Mouse (Mus musculus): ENCODE measurements around the gene Mylpf. TPM values are rescaled to one million over a fixed set of nuclear protein-coding genes. Genes with fewer than 3 reads are reported as not detected.

Gene Mylpf
- polyA plus RNA-seq, 1 experiment from 2014 or later: 27.7 TPM

- H3K4me1 ChIP-seq (replicated peaks): peaks cover 8% of the 10 kb centered on the region; the same call in 1 of the 2 replicates
- H3K4me3 ChIP-seq: no peak overlapping the region
- 92% methylated on average over 4 of the region's 4 CpGs for WGBS
- no peaks in the 10 kb centered on the region for H3K9me3 ChIP-seq
- no peak overlapping the region for H3K27ac ChIP-seq (replicated peaks)
- H3K36me3 ChIP-seq: no peaks in the 10 kb centered on the region
- ATAC-seq (ENCODE audit: low read depth): no peak
- H3K9ac ChIP-seq: no peak overlapping the region
- no peak overlapping the region for H3K4me2 ChIP-seq
- peaks cover 13% of the 10 kb centered on the region for H3K27me3 ChIP-seq
These were observed 10.0 kb downstream of the Mylpf start for GRCm38 (mm10) chr7:127218670-127219069.

- no peak for ATAC-seq (ENCODE audit: low read depth)
- Histone ChIP-seq H3K27ac (replicated peaks) (no peak overlapping the region), H3K4me2 (no peak overlapping the region), H3K4me1 (replicated peaks) (no peaks in the 10 kb centered on the region), H3K36me3 (no peaks in the 10 kb centered on the region), H3K4me3 (no peak overlapping the region), H3K9ac (no peak overlapping the region), H3K9me3 (no peaks in the 10 kb centered on the region), H3K27me3 (no peaks in the 10 kb centered on the region)
- WGBS: 83% methylated on average over 6 of the region's 6 CpGs
These were observed 11.8 kb downstream of the Mylpf start for GRCm38 (mm10) chr7:127220440-127220839.

DNA sequence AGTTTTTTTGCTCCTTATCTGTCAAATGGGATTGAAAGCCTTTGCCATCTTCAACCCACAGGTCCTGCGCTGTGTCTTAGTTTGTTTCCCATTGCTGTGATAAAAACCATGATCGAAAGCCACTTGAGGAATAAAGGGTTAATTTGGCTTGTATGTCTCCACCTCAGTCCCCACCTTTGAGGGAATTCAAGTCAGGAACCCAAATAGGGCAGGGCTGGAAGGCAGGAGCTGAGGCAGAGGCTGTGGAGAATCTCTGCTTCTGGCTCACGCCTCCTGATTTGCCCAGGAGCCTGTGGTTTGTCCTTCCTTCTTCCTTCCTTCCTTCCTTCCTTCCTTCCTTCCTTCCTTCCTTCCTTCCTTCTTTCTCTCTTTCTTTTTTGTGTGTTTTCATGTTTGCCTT, 14.4 kb downstream of the Mylpf start:
- no peak for ATAC-seq (ENCODE audit: low read depth)

GRCm38 (mm10) chr7:127223515-127224478, 15.1 kb downstream of the Mylpf start:
- Histone ChIP-seq H3K36me3 (no peaks in the 10 kb centered on the region), H3K9ac (no peak overlapping the region), H3K27ac (replicated peaks) (no peak overlapping the region), H3K27me3 (no peaks in the 10 kb centered on the region), H3K9me3 (no peaks in the 10 kb centered on the region), H3K4me1 (replicated peaks) (no peaks in the 10 kb centered on the region), H3K4me3 (no peak overlapping the region), H3K4me2 (no peak overlapping the region)
- no peak for ATAC-seq (ENCODE audit: low read depth)
- 90% methylated on average over 6 of the region's 6 CpGs for WGBS

More for the DNA sequence above, 14.4 kb downstream of the Mylpf start:
- WGBS: 95% methylated on average over 3 of the region's 3 CpGs
- Histone ChIP-seq H3K4me2 (no peak overlapping the region), H3K36me3 (no peaks in the 10 kb centered on the region), H3K9ac (no peak overlapping the region), H3K27me3 (no peaks in the 10 kb centered on the region), H3K27ac (replicated peaks) (no peak overlapping the region), H3K4me3 (no peak overlapping the region), H3K4me1 (replicated peaks) (no peaks in the 10 kb centered on the region), H3K9me3 (no peaks in the 10 kb centered on the region)

DNA sequence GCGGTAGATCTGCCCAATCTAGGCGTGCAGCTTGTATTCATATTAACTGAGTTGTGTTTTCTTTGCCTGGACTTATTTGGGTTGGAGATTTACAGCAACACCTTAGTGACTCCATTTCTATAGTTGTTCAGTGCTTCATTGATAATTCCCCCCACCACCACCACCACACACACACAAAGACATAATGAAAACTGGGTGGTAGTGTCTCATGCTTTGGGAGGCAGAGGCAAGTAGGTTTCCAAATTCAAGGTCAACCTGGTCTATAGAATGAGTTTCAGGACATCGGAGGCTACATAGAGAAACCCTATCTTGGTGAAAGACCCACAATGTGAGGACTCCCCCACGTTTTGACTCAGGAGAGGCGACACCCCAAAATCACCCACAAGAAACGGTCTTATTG, 15.9 kb downstream of the Mylpf start:
- WGBS: 94% methylated on average over 6 of the region's 6 CpGs
- H3K4me3 ChIP-seq: no peak overlapping the region
- no peak overlapping the region for H3K27ac ChIP-seq (replicated peaks)
- H3K9ac ChIP-seq: no peak overlapping the region
- peaks cover under 1% of the 10 kb centered on the region; the same call in 1 of the 2 replicates for H3K36me3 ChIP-seq
- peaks cover 3% of the 10 kb centered on the region; the same call in 1 of the 2 replicates for H3K4me1 ChIP-seq (replicated peaks)
- H3K27me3 ChIP-seq: no peaks in the 10 kb centered on the region
- ATAC-seq (ENCODE audit: low read depth): no peak
- no peak overlapping the region for H3K4me2 ChIP-seq
- no peaks in the 10 kb centered on the region for H3K9me3 ChIP-seq

DNA sequence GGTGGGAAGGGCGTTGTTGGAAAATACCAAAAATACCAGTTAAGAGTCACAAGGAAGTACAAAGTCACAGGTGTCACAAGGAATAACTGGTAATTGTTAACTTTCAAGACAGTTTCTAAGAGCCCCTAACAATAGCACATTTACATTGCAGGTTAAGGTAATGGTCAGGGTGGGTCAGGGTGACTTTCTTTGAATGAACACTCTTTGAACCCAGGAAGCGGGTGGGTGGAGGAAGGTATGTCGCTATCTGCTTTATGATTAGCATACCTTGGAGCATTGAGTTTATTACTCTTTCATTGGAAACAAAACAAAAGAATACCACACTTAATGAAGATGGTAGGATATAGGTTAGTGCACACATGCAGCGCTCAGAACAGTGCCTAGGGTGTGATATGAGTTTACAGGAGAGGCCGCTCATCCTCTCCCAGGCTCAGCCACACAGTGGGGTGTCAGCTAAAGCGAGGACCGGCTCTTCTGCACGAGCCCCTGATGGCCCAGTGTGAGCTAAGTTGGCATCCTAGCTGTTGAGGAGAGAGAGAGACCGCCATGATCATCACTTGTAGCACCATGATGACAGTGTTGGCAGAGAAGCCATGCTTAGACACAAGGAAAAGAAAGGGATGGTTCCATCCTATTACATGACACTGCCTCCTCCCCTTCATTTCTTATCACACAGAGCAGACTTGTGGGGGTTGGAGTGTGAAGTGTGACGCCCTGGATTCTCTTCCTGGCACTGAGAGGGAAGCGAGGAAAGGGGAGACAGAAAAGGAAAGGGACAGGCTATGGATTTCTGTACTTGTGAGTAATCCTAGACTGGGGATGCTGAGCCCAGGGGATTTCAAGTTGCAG, 16.7 kb downstream of the Mylpf start:
- Histone ChIP-seq H3K9me3 (no peaks in the 10 kb centered on the region), H3K4me3 (no peak overlapping the region), H3K27me3 (no peaks in the 10 kb centered on the region), H3K27ac (replicated peaks) (no peak overlapping the region), H3K36me3 (peaks cover 6% of the 10 kb centered on the region; the same call in 1 of the 2 replicates), H3K4me2 (no peak overlapping the region), H3K4me1 (replicated peaks) (peaks cover 11% of the 10 kb centered on the region), H3K9ac (no peak overlapping the region)
- WGBS: 91% methylated on average over 11 of the region's 11 CpGs
- ATAC-seq (ENCODE audit: low read depth): no peak

DNA sequence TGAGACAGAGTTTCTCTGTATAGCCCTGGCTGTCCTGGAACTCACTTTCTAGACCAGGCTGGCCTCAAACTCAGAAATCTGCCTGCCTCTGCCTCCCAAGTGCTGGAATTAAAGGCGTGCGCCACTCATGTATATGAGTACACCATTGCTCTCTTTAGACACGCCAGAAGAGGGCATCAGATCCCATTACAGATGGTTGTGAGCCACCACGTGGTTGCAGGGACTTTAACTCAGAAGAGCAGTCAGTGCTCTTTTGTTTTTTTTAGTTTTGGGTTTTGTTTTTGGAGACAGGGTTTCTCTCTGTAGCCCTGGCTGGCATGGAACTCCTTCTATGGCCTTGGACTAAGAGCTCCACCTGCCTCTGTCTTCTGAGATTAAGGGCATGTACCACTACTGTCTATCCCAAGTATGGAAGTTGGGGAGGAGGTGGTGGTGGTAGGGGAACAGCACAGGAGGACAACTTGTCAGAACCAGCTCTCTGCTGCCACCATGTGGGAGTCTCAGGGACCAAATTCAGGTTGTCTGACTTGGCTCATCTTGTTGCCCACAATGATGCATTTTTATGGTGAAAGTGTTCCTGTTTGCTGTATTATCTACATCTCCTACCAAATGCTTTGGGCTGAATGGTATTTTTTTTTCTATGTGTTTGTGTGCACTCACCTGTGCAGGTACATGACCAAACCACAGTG, 20.1 kb downstream of the Mylpf start:
- Histone ChIP-seq H3K4me1 (replicated peaks) (peaks cover 30% of the 10 kb centered on the region), H3K4me2 (no peak overlapping the region), H3K4me3 (no peak overlapping the region), H3K9me3 (no peaks in the 10 kb centered on the region), H3K36me3 (peaks cover 14% of the 10 kb centered on the region), H3K9ac (no peak overlapping the region), H3K27ac (replicated peaks) (no peak overlapping the region), H3K27me3 (no peaks in the 10 kb centered on the region)
- WGBS: 74% methylated on average over 4 of the region's 4 CpGs
- ATAC-seq (ENCODE audit: low read depth): no peak

DNA sequence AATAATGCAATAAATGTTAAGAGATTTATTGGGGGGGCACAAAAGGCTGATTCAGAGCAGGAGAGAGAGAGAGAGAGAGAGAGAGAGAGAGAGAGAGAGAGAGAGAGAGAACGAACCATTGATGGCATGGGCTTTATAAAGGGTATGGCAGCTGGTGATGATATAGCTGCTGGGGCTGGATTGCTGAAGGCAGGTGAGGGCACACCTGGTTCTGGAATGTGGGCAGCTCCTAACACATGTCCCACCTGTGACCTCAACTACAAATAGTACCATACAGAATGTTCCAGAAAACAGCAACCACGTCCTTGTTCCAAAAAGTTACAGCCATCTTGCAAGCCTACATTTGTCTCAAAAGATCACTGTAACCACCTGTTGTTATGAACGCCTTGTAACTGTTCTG, 22.7 kb downstream of the Mylpf start:
- Histone ChIP-seq H3K4me3 (peak overlapping the region; percentile 64), H3K9me3 (no peaks in the 10 kb centered on the region), H3K9ac (peak overlapping the region; percentile 98), H3K36me3 (peaks cover 31% of the 10 kb centered on the region), H3K4me2 (peak overlapping the region; percentile 89), H3K27me3 (no peaks in the 10 kb centered on the region), H3K4me1 (replicated peaks) (peaks cover 45% of the 10 kb centered on the region), H3K27ac (replicated peaks) (peak overlapping the region; percentile 99; the same call in 1 of the 2 replicates)
- ATAC-seq (ENCODE audit: low read depth): no peak
- WGBS: 54% methylated on average over 3 of the region's 3 CpGs

DNA sequence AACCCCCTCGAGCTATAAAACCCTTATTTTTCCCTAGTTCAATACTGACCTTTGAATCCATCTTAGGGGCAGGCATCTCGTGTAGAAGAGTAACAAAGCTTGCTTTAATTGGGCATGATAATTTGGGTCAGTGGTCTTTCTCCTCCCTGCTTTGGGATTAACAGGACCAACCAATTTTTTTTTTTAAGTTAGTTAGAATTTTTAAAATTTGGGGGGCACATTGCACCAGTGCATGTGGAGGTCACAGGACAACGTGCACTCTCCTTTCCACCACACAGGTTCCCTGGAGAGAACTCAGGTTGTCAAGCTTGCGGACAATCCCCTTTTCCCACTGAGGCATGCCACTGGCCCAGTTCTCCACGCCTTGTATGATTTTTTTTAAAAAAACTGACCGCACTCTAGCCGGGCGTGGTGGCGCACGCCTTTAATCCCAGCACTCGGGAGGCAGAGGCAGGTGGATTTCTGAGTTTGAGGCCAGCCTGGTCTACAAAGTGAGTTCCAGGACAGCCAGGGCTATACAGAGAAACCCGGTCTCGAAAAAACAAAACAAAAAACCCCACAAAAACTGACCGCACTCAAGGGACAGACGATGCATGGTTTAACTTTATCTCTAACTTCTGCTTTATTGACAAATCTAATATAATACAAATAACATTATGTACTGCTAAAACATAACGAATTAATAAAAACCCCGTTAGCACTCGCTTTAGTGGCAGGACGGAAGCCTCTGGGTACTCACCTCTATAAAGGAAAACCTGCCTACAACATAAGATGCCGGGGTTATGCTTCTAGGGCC, 23.3 kb downstream of the Mylpf start:
- peak overlapping the region; percentile 99 for H3K27ac ChIP-seq (replicated peaks)
- H3K9me3 ChIP-seq: no peaks in the 10 kb centered on the region
- H3K4me3 ChIP-seq: peak overlapping the region; percentile 64
- H3K9ac ChIP-seq: peak overlapping the region; percentile 98
- WGBS: 5% methylated on average over 20 of the region's 20 CpGs
- peaks cover 50% of the 10 kb centered on the region for H3K4me1 ChIP-seq (replicated peaks)
- peak overlapping the region; percentile 89 for H3K4me2 ChIP-seq
- ATAC-seq (ENCODE audit: low read depth): no peak; the same call in 1 of the 2 replicates
- H3K27me3 ChIP-seq: no peaks in the 10 kb centered on the region
- H3K36me3 ChIP-seq: peaks cover 38% of the 10 kb centered on the region

DNA sequence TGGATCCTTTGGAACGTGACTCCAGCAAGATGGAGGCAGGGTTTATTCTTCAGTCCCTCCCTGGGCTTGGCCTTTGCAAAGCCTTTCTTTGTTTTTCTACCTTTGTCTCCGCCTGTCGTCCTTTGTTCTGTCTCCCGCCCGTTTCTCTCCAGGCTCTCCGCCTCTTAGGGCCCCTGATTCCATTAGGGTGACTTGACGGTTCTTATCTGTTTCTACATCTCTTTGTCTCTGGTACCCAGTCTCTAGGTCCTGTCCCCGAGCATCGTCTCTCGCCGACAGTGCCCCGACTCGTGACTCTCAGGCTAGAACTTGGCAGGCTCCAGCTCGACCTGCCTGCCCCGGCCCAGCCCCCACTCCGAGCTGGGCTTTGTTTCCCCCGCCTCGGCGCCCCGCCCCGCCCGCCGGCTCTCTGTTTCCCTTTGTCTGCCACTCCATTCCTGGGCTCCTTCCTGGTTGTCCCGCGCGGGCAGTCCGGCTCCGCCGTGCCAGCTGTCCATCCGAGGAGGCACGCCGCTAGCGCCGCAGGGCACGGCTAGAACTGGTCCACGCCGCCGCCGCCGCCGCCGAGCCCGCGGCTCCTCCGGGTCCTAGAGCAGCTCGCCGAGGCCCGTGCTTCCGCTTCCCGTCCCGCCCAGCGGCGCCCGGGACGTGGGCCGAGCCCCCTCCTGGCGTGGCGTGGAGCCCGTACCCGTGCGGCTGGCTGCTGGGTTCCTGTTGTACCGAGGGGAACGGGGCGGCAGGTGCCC, 24.1 kb downstream of the Mylpf start, which contains the start of the genes Zfp553 and Sept1:
Zfp553 (plus strand) TSS at position 440 of the 746 bp plus-strand sequence.
Sept1 (minus strand) TSS at position 509 of the 746 bp plus-strand sequence.
- H3K4me1 ChIP-seq (replicated peaks): peaks cover 54% of the 10 kb centered on the region
- H3K9me3 ChIP-seq: no peaks in the 10 kb centered on the region
- H3K27ac ChIP-seq (replicated peaks): peak within 1 kb of the TSS; percentile 99
- peak within 1 kb of the TSS; percentile 89 for H3K4me2 ChIP-seq
- peak; percentile 94 for ATAC-seq (ENCODE audit: low read depth)
- H3K36me3 ChIP-seq: peaks cover 46% of the 10 kb centered on the region
- no peaks in the 10 kb centered on the region for H3K27me3 ChIP-seq
- H3K4me3 ChIP-seq: peak within 1 kb of the TSS; percentile 64
- peak within 1 kb of the TSS; percentile 98 for H3K9ac ChIP-seq
- under 1% methylated on average over 60 of the region's 64 CpGs for WGBS
